Mouse (Mus musculus): ENCODE measurements around the gene Drc1. TPM values are rescaled to one million over a fixed set of nuclear protein-coding genes. Genes with fewer than 3 reads are reported as not detected.

Gene Drc1
- total RNA-seq, 2 experiments from 2014 or later, result 9.7 to 10.2 TPM

- no peak for DNase-seq (ENCODE audit: low spot score in 2 of 2)
Measured at GRCm38 (mm10) chr5:30285944-30286799, 5.0 kb downstream of the Drc1 start.

GRCm38 (mm10) chr5:30287106-30287882 lies 6.1 kb downstream of the Drc1 start:
- DNase-seq (ENCODE audit: low spot score in 2 of 2), result no peak

- no peak for DNase-seq (ENCODE audit: low spot score in 2 of 2)
Measured at GRCm38 (mm10) chr5:30340815-30341214, 59.6 kb downstream of the Drc1 start.

GRCm38 (mm10) chr5:30341601-30342365 lies 60.6 kb downstream of the Drc1 start:
- DNase-seq (ENCODE audit: low spot score in 2 of 2), result no peak

- no peak for DNase-seq (ENCODE audit: low spot score in 2 of 2)
Measured at GRCm38 (mm10) chr5:30342601-30343015, 61.4 kb downstream of the Drc1 start.

GRCm38 (mm10) chr5:30343107-30343506 lies 61.9 kb downstream of the Drc1 start:
- DNase-seq (ENCODE audit: low spot score in 2 of 2), result peak; percentile 38 to 40

- no peak for DNase-seq (ENCODE audit: low spot score in 2 of 2)
Measured at GRCm38 (mm10) chr5:30343886-30344285, 62.7 kb downstream of the Drc1 start.

- DNase-seq (ENCODE audit: low spot score in 2 of 2), result no peak
Measured at GRCm38 (mm10) chr5:30353605-30354004, 72.4 kb downstream of the Drc1 start.

GRCm38 (mm10) chr5:30355114-30355513 lies 73.9 kb downstream of the Drc1 start:
- no peak for DNase-seq (ENCODE audit: low spot score in 2 of 2)

GRCm38 (mm10) chr5:30355559-30356159 lies 74.5 kb downstream of the Drc1 start:
- no peak for DNase-seq (ENCODE audit: low spot score in 2 of 2)

GRCm38 (mm10) chr5:30356647-30357046 lies 75.5 kb downstream of the Drc1 start:
- no peak for DNase-seq (ENCODE audit: low spot score in 2 of 2)

GRCm38 (mm10) chr5:30358436-30359099 lies 77.4 kb downstream of the Drc1 start:
- no peak for DNase-seq (ENCODE audit: low spot score in 2 of 2)

GRCm38 (mm10) chr5:30367405-30367804 lies 86.2 kb downstream of the Drc1 start:
- DNase-seq (ENCODE audit: low spot score in 2 of 2), result no peak

GRCm38 (mm10) chr5:30369426-30369825 lies 88.2 kb downstream of the Drc1 start:
- peak; percentile 31 to 56 for DNase-seq (ENCODE audit: low spot score in 2 of 2)

- DNase-seq (ENCODE audit: low spot score in 2 of 2), result no peak
Measured at GRCm38 (mm10) chr5:30382876-30383275, 101.7 kb downstream of the Drc1 start.

- no peak for DNase-seq (ENCODE audit: low spot score in 2 of 2)
Measured at GRCm38 (mm10) chr5:30387726-30388125, 106.5 kb downstream of the Drc1 start.

GRCm38 (mm10) chr5:30389836-30390235 lies 108.6 kb downstream of the Drc1 start:
- no peak for DNase-seq (ENCODE audit: low spot score in 2 of 2)

- peak; percentile 61 to 64 for DNase-seq (ENCODE audit: low spot score in 2 of 2)
Measured at GRCm38 (mm10) chr5:30391473-30391872, 110.3 kb downstream of the Drc1 start.

GRCm38 (mm10) chr5:30400521-30400920 lies 119.3 kb downstream of the Drc1 start:
- no peak for DNase-seq (ENCODE audit: low spot score in 2 of 2)

GRCm38 (mm10) chr5:30401165-30401564 lies 120.0 kb downstream of the Drc1 start:
- DNase-seq (ENCODE audit: low spot score in 2 of 2), result peak in 1 of 2 experiments; percentile 15

Measured in layer of hippocampus, postnatal 14 days (tissue).